Mouse (Mus musculus): Measurements from ENCODE around the gene Rbm10.

GRCm38 (mm10) chrX:20688615-20689014, 71.3 kb downstream of the Rbm10 start:
- TF ChIP-seq GATA1 (IDR thresholded peaks at IDR 0.05; ENCODE audit: borderline replicate concordance, low read length) (no peak), FLI1 (IDR thresholded peaks at IDR 0.05; ENCODE audit: low read length) (no peak)
